Mouse (Mus musculus): Measurements from ENCODE around the gene Man1b1. TPM values are rescaled to one million over a fixed set of nuclear protein-coding genes. Genes with fewer than 3 reads are reported as not detected.

The Man1b1 gene
- polyA plus RNA-seq (2015; fragmentation: Nextera tagmentation; extraction: Ambion mirVana): 32.5 and 37.0 TPM in 2 replicates

DNA sequence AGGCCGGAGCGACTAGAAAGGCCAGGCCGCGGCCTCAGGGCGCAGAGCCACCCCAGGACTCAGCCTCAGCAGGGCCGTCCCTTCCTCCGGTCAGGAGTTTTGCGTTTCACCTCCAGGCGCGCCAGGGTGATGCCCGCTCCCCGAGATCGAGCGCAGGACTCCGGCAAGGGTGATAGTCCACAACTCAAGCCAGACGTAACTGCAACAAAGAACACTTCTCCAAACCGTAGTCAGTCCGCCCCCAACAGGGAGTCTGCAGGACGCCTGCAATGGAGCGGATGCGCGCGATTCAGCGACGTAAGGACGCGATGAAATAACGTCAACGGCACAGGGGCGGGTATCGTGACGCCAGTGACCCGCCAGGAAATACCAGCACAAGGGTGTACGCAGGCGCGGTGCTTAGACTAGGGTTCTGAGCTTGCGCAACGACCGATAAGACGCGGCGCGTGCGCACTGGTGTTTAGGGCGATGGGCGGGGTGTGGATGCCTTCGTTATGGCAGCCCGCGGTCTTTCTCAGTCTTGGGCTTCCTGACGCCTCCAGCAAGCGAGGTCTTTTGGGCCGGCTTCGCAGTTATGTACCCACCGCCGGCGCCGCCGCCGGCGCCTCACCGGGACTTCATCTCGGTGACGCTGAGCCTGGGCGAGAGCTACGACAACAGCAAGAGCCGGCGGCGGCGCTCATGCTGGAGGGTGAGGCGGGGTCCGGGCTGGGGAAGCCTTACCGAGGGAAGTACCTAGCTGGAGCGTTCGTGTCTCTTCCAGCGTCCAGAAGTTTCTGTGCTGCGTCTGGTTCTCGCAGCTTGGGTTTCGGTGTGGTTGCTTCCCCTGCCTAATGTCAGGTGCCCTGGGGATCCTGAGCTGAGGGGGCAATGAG, at the start of gene Man1b1:
Man1b1 (plus strand) TSS at position 53 of the 875 bp plus-strand sequence.

DNA sequence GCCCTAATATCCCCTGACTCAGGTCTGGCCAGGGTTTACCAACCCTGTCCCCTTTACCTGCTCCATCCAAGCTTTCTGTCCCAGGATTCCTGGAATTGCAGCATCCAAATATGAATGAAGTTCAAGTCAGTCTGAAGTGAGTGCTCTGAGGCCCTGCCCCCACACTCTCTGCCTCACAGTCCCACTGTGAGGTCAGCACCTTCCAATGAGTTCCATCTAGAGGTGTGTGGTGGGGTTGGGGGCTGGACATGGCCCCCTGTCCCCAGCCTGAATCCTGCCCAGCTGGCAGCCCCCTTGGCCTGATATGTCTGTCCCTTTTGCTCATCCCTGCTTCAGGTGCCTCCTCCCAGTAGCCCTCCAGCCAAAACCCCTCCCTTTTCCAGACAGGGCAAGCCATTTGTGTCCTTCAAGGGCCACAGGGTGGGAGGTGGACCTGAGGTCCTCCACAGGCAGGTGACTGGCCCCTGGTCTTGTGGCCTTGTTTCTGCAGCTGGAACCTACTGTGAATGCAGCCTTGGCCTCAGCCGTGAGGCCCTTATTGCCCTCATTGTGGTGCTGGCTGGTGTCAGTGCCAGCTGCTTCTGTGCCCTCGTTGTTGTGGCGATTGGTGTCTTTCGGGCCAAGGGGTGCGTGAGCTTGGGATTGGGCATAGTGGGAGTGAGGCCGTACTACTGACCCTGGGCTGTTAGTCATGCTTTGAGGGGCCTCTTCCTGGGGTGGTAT, 44.0 kb upstream of the Man1b1 start, which contains the start of gene Tmem210:
Tmem210 (plus strand) TSS at position 219 of the 723 bp plus-strand sequence.

DNA sequence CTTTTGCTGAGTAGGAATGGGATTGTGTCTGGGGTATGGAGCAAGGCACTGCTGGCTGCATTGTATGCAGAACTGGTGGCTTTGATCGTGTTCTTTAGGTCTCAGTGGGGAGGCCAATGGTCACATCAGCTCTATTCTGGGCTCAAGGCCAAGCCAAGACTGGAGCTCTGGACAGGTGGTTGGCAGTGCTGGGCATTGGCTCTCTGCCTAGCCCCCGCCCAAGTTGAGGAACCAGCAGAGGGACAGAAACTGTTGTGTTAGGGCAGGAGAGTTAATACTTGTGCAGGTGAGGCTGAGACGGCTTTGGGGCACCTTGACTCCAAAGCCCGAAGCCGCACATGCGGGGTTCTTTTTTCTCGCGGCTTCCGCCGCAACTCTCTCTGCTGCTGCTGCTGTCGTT, 42.5 kb upstream of the Man1b1 start, which contains the start of gene Lrrc26:
Lrrc26 (plus strand) TSS at position 265 of the 400 bp plus-strand sequence.

DNA sequence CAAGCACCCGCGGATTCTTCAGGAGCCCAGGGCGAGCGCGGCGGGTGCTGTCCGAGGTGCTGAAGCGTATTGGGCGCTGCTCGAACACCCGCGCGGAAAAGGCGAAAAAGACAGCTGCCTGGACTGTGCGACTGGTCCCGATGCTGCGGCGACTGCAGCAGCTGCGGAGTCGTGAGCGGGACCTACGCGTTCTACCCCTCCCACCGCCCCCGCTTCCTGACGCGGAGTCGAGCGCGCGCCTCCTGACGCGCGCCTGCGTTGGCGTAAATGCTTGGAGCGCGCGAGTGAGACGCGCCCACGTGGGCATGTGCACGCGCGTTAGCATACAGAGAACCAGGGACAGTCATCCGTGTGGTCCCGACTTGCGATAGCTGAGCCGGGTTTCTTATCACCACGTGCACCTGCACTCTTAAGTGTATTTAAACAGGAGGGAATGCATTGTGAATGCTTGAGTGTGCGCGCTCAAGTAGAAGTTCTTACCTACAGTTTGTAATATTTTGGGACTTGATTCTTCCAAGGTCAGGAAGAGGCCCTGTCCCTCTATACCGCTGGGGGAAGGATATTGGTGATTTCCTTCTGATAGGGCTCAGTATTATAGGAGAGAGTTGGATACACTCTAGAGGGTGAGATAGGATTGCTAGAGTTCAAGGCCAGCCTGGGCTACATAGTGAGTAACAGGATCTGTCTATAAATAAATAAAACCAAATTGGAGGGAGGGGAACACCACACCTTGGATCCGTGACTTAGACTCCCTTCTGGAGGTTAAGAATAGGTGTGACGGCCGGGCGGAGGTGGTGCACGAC, 13.0 kb upstream of the Man1b1 start, which contains the start of gene Grin1:
Grin1 (minus strand) TSS at position 217 of the 803 bp plus-strand sequence.

DNA sequence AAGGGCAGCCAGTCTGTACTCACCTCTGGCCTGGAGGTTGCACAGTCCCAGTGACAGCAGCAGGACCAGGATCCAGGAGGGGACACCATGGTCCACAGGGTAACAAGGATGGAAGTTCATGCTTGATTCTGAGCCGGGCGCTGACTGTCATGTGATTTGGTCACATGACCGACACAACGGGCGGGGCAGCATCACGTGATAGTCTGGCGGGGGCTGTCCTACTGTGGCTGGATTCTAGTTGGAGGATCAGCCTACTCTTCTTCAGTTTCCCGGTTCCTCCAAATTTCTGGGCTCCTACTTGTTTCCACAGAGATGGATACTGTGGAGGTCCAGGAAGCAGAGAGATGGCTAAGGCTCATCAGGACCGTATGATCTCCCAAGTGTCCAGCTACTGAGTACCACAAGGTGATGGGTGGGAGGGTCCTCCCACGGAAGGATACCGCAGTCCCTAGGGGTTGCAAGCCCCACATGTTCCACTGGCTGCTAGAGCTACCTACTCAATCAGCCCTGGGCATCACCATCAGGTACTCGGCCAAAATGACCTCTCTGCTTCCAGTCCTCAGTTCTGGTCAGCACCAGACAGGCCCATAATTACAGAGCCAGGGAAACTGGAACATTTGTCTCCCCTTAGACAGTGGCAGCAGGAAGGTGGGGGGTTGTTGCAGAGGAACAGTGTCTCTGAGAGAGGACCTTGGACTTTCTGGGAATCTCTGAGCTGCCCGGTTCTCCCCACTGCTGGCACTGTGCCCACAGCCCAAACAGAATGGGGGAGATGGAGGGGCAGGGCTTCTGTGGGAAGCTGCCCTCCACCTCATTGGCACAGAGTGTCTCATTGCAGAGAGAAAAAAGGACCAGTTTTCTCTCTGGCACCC, 24.3 kb downstream of the Man1b1 start, which contains the start of gene Dpp7:
Dpp7 (minus strand) TSS at position 152 of the 872 bp plus-strand sequence.

DNA sequence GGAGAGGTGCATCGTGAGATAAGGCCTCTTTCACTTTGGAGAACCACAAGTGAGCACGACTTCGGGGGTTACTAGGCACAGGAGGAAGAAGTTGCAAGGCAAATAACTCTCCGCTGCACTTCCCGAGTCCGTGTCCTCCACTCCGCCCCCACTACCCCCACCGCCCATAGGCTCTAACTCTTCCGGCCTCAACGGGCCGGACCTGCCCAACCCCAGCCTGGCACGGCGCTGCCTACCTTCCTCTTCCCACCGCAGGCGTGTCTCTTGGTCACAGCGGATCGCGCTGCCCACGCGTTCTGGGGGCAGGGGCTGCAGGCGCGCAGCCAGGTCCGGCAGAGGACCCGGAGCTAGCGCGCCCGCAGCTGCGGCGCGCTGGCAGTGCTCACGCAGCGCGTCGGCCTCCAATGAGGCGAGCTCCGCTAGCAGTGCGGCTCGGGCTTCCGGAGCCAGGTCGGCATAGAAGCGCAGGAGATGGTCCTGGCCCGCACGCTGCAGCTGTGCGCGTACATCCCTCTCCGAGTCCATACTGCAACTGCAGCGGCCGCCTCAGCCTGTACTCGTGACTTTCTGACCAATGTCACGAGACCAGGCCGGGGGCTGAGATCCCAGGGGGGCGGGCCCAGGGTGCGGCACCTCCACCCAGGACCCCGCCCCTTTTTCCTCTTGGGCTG, 33.1 kb downstream of the Man1b1 start, which contains the start of gene Uap1l1:
Uap1l1 (minus strand) TSS at position 592 of the 671 bp plus-strand sequence.

DNA sequence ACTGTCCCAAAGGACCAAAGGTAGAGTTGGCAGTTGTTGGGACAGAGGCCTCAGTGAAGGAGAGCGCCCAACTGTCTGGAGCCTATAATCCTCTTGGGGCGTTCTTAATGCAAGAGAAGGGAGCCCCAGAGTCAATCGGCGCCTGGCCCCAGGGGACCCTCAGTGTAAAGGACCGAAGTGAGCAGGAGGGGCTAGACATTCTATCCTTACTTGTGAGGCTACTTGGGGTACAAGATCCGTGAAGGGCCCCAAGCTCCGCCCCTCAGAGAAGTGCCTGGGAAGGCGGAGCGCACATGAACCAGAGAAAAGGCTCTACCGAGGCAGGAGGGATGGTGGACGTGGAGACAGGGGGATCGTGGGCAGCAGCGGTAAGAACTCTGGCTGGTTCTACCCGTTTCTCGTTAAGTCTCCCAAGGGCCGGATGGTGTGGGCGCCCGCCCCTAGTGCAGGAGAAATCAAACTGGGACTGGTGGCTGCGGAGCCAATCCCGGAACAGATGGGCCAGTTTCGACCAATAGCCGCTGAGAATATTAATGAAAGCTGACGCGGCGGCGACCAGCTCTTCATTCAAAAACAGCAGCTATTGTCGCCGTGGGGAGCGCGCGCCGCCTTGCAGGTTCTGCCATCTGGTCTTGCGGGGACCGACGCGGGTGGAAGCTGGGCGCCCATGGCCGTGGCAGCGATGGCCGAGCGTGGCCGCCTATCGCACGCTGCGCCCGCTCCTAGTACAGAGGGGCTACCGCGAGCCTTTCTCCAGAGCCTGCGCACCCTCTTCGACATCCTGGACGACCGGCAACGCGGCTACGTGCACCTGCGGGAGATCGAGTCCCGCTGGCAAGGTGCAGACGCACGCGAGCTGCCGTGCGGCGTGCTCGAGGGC, 39.9 kb downstream of the Man1b1 start, which contains the start of gene Sapcd2:
Sapcd2 (plus strand) TSS at position 558 of the 880 bp plus-strand sequence.

DNA sequence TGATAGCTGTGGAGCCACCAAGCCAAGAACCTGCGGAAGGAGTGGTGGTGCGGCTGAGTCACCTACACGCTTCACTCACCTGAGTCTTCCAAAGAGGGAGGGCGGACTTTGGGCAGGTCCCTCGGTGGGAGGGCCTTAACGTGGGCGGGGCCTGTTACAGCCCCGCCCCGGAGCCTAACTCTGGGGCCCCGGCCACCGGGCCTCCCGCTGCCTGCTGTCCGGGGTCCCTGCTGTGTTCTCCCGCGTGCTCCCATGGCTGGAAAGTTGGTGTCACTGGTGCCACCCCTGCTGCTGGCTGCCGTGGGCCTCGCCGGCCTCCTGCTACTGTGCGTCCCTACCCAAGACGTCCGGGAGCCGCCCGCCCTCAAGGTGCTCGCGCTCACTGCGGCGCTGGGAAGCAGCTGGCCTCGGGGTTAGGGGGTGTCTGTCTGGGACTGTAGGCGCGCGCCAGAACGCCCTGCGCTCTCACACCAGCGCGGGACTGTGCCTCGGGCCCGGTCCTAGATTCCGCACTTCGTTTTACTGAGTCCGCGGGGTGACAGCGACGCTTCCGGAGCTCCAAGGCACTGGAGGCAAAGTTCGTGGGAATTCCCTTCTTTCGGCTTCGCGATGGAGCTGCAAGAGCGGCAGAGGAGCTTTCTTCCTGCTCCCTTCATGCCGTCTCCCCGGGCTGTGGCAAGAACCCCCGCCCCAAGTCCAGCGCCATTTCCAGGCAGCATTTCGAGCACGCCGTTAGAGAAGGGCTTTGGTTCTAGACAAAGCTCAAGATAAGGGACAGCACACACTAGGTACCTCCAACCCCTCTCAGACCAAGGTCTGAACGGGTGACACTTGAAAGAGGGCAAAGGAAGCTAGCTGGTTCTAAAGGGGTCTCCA, 63.8 kb downstream of the Man1b1 start, which contains the start of gene Entpd2:
Entpd2 (plus strand) TSS at position 154 of the 876 bp plus-strand sequence.

DNA sequence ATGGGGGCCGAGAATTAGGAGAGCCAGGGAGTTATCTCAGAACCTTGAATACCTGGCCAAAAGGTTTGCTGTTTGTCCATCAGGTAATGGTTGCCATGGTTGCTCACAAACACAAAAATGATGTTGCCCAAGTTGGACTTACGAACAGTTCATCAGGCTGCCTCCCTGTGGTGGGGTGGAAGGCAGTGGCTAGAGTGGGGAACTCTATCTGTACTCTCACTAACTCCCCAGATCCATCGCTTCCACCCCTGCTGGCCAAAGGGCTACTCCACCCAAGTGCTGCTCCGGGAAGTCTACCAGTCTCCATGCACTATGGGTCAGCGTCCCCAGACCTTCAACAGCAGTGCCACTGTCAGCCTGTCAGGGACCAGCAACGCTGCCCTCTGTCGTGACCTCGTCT, 66.9 kb downstream of the Man1b1 start, which contains the start of gene Npdc1:
Npdc1 (plus strand) TSS at position 301 of the 400 bp plus-strand sequence.

Other genes with a start within 250 kb of the Man1b1 start
- gene Noxa1, start 237.2 kb upstream of the Man1b1 start, polyA plus RNA-seq (2015; fragmentation: Nextera tagmentation; extraction: Ambion mirVana): 0.23 and 0.29 TPM in 2 replicates
- gene Nrarp, start 151.6 kb upstream of the Man1b1 start, polyA plus RNA-seq (2015; fragmentation: Nextera tagmentation; extraction: Ambion mirVana): 11.0 and 13.9 TPM in 2 replicates
- 11.9 and 14.0 TPM in 2 replicates for gene Tor4a, start 135.5 kb upstream of the Man1b1 start, polyA plus RNA-seq (2015; fragmentation: Nextera tagmentation; extraction: Ambion mirVana)
- gene Nelfb, start 120.8 kb upstream of the Man1b1 start, polyA plus RNA-seq (2015; fragmentation: Nextera tagmentation; extraction: Ambion mirVana): 52.2 and 57.0 TPM in 2 replicates
- not detected in 2 replicates for gene Stpg3, start 117.7 kb upstream of the Man1b1 start, polyA plus RNA-seq (2015; fragmentation: Nextera tagmentation; extraction: Ambion mirVana)
- gene Fam166a, start 113.6 kb upstream of the Man1b1 start, polyA plus RNA-seq (2015; fragmentation: Nextera tagmentation; extraction: Ambion mirVana): not detected in 2 replicates
- gene Tubb4b, start 107.6 kb upstream of the Man1b1 start, polyA plus RNA-seq (2015; fragmentation: Nextera tagmentation; extraction: Ambion mirVana): 397 and 469 TPM in 2 replicates
- not detected in 2 replicates for gene Slc34a3, start 98.0 kb upstream of the Man1b1 start, polyA plus RNA-seq (2015; fragmentation: Nextera tagmentation; extraction: Ambion mirVana)
- 0.10 TPM in 1 of 2 replicates, not detected in the other for gene Rnf224, start 95.6 kb upstream of the Man1b1 start, polyA plus RNA-seq (2015; fragmentation: Nextera tagmentation; extraction: Ambion mirVana)
- gene Rnf208, start 90.1 kb upstream of the Man1b1 start, polyA plus RNA-seq (2015; fragmentation: Nextera tagmentation; extraction: Ambion mirVana): 6.1 and 6.2 TPM in 2 replicates
- 10.0 and 10.6 TPM in 2 replicates for gene Cysrt1, start 89.9 kb upstream of the Man1b1 start, polyA plus RNA-seq (2015; fragmentation: Nextera tagmentation; extraction: Ambion mirVana)
- 7.6 and 8.0 TPM in 2 replicates for gene AL732309.1, start 85.5 kb upstream of the Man1b1 start, polyA plus RNA-seq (2015; fragmentation: Nextera tagmentation; extraction: Ambion mirVana)
- gene Tmem203, start 76.9 kb upstream of the Man1b1 start, polyA plus RNA-seq (2015; fragmentation: Nextera tagmentation; extraction: Ambion mirVana): 35.6 and 37.6 TPM in 2 replicates
- gene Tprn, start 69.7 kb upstream of the Man1b1 start, polyA plus RNA-seq (2015; fragmentation: Nextera tagmentation; extraction: Ambion mirVana): 6.5 and 7.2 TPM in 2 replicates
- gene Ssna1, start 59.9 kb upstream of the Man1b1 start, polyA plus RNA-seq (2015; fragmentation: Nextera tagmentation; extraction: Ambion mirVana): 137 and 141 TPM in 2 replicates
- gene Anapc2, start 59.9 kb upstream of the Man1b1 start, polyA plus RNA-seq (2015; fragmentation: Nextera tagmentation; extraction: Ambion mirVana): 88.7 and 91.4 TPM in 2 replicates
- not detected in 2 replicates for gene Tmem210, start 44.2 kb upstream of the Man1b1 start, polyA plus RNA-seq (2015; fragmentation: Nextera tagmentation; extraction: Ambion mirVana)
- 0.97 and 0.98 TPM in 2 replicates for gene Lrrc26, start 42.4 kb upstream of the Man1b1 start, polyA plus RNA-seq (2015; fragmentation: Nextera tagmentation; extraction: Ambion mirVana)
- gene Grin1, start 13.2 kb upstream of the Man1b1 start, polyA plus RNA-seq (2015; fragmentation: Nextera tagmentation; extraction: Ambion mirVana): 2.3 and 3.2 TPM in 2 replicates
- gene Dpp7, start 24.0 kb downstream of the Man1b1 start, polyA plus RNA-seq (2015; fragmentation: Nextera tagmentation; extraction: Ambion mirVana): 13.1 and 14.8 TPM in 2 replicates
- 34.1 and 37.0 TPM in 2 replicates for gene Uap1l1, start 33.3 kb downstream of the Man1b1 start, polyA plus RNA-seq (2015; fragmentation: Nextera tagmentation; extraction: Ambion mirVana)
- gene Sapcd2, start 40.0 kb downstream of the Man1b1 start, polyA plus RNA-seq (2015; fragmentation: Nextera tagmentation; extraction: Ambion mirVana): 5.6 and 5.9 TPM in 2 replicates
- 38.2 and 39.1 TPM in 2 replicates for gene Entpd2, start 63.5 kb downstream of the Man1b1 start, polyA plus RNA-seq (2015; fragmentation: Nextera tagmentation; extraction: Ambion mirVana)
- 58.9 and 59.9 TPM in 2 replicates for gene Npdc1, start 67.0 kb downstream of the Man1b1 start, polyA plus RNA-seq (2015; fragmentation: Nextera tagmentation; extraction: Ambion mirVana)
- gene Fut7, start 90.9 kb downstream of the Man1b1 start, polyA plus RNA-seq (2015; fragmentation: Nextera tagmentation; extraction: Ambion mirVana): 0.08 TPM in 1 of 2 replicates, not detected in the other
- gene Abca2, start 96.4 kb downstream of the Man1b1 start, polyA plus RNA-seq (2015; fragmentation: Nextera tagmentation; extraction: Ambion mirVana): 1.5 and 1.6 TPM in 2 replicates
- 10.4 and 12.0 TPM in 2 replicates for gene Clic3, start 124.5 kb downstream of the Man1b1 start, polyA plus RNA-seq (2015; fragmentation: Nextera tagmentation; extraction: Ambion mirVana)
- 34.9 and 35.2 TPM in 2 replicates for gene Paxx, start 128.8 kb downstream of the Man1b1 start, polyA plus RNA-seq (2015; fragmentation: Nextera tagmentation; extraction: Ambion mirVana)
- 0.47 and 0.68 TPM in 2 replicates for gene Ptgds, start 137.7 kb downstream of the Man1b1 start, polyA plus RNA-seq (2015; fragmentation: Nextera tagmentation; extraction: Ambion mirVana)
- gene Lcn12, start 161.6 kb downstream of the Man1b1 start, polyA plus RNA-seq (2015; fragmentation: Nextera tagmentation; extraction: Ambion mirVana): not detected in 2 replicates
- 68.9 and 70.0 TPM in 2 replicates for gene Fbxw5, start 168.4 kb downstream of the Man1b1 start, polyA plus RNA-seq (2015; fragmentation: Nextera tagmentation; extraction: Ambion mirVana)
- 1.8 and 3.6 TPM in 2 replicates for gene C8g, start 169.4 kb downstream of the Man1b1 start, polyA plus RNA-seq (2015; fragmentation: Nextera tagmentation; extraction: Ambion mirVana)
- 15.1 and 15.8 TPM in 2 replicates for gene Traf2, start 214.6 kb downstream of the Man1b1 start, polyA plus RNA-seq (2015; fragmentation: Nextera tagmentation; extraction: Ambion mirVana)
- gene Edf1, start 225.5 kb downstream of the Man1b1 start, polyA plus RNA-seq (2015; fragmentation: Nextera tagmentation; extraction: Ambion mirVana): 285 and 297 TPM in 2 replicates
- gene Mamdc4, start 242.5 kb downstream of the Man1b1 start, polyA plus RNA-seq (2015; fragmentation: Nextera tagmentation; extraction: Ambion mirVana): 0.19 and 1.1 TPM in 2 replicates
- gene Phpt1, start 242.9 kb downstream of the Man1b1 start, polyA plus RNA-seq (2015; fragmentation: Nextera tagmentation; extraction: Ambion mirVana): 78.4 and 95.7 TPM in 2 replicates
- gene Ajm1, start 249.4 kb downstream of the Man1b1 start, polyA plus RNA-seq (2015; fragmentation: Nextera tagmentation; extraction: Ambion mirVana): 0.05 TPM in 1 of 2 replicates, not detected in the other